Mouse (Mus musculus) heart, adult 2 months (tissue): ENCODE measurements around the gene Atp6v1e2.

ENCODE experiments used
- CTCF ChIP-seq: fragments of 200-600 bp; IDR thresholded peaks from 2 replicates; pipeline ENCODE4 v1.8.1; 2022; ENCODE audit warnings: antibody characterized with exemption, mild to moderate bottlenecking, moderate library complexity
- POLR2A ChIP-seq: fragments of 200-500 bp; IDR thresholded peaks from 2 replicates; pipeline ENCODE4 v1.6.1; 2011; ENCODE audit warnings: mild to moderate bottlenecking, low read depth, low read length, control low read depth; ENCODE audit not compliant: insufficient read depth

- TF ChIP-seq CTCF (no peak), POLR2A (no peak)
These were observed 33.5 kb upstream of the Atp6v1e2 start for GRCm38 (mm10) chr17:86981205-86981604.
